Mouse (Mus musculus): ENCODE measurements around the gene Pgap3. TPM values are rescaled to one million over a fixed set of nuclear protein-coding genes. Genes with fewer than 3 reads are reported as not detected.
A peak's percentile ranks its signal among the peaks of the same experiment; 100 is the strongest.

The Pgap3 gene
- polyA plus RNA-seq, 1 experiment from 2014 or later: 9.2 TPM

- no peak for ATAC-seq (replicated peaks; ENCODE audit: low FRiP score)
- Histone ChIP-seq H3K4me1 (replicated peaks; ENCODE audit: control insufficient read depth, insufficient read depth, low read length) (no peaks in the 10 kb centered on the region; the same call in 1 of the 2 replicates), H3K27ac (ENCODE audit: low read depth, low read length) (no peak overlapping the region), H3K9ac (ENCODE audit: low read length) (no peak overlapping the region), H3K4me3 (ENCODE audit: low read depth, low read length) (no peak overlapping the region), H3K27me3 (ENCODE audit: control insufficient read depth, insufficient read depth, low read length) (peaks cover 17% of the 10 kb centered on the region), H3K4me2 (ENCODE audit: low read depth, low read length, severe bottlenecking) (no peak overlapping the region), H3K9me3 (ENCODE audit: control insufficient read depth, low read length) (no peaks in the 10 kb centered on the region), H3K36me3 (ENCODE audit: control insufficient read depth, insufficient read depth, low read length) (no peaks in the 10 kb centered on the region)
- 97% methylated on average over 1 of the region's 1 CpGs for WGBS
- DNase-seq (ENCODE audit: low spot score): no peak
These were observed 43.4 kb upstream of the Pgap3 start for GRCm38 (mm10) chr11:98443688-98444087.

- no peak within 1 kb of the TSS for H3K27ac ChIP-seq (ENCODE audit: low read depth, low read length)
- 2% methylated on average over 42 of the region's 43 CpGs for WGBS
These were observed 38.3 kb upstream of the Pgap3 start, which contains the start of gene Mien1 for GRCm38 (mm10) chr11:98438331-98439158. TSS of gene Mien1 (minus strand) at chr11:98438991.

DNA sequence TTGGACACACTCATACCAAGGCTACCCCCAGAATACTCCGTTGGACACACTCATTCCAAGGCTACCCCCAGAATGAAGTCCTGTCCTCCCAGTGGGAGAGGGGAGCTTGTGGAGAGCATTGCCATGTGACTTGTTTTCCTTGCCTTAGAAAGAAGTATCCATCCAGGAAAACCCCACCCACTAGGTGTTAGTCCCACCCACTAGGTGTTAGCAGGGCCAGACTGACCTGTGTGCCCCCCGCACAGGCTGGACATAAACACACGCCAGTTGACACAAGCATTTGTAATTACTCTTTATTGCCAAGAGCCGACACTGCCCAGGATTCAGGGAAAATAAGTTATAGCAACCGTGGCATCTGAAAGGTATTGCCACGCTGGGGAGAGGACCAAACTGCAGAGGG, 37.2 kb upstream of the Pgap3 start:
- no peaks in the 10 kb centered on the region for H3K4me1 ChIP-seq (replicated peaks; ENCODE audit: control insufficient read depth, insufficient read depth, low read length)
- ATAC-seq (replicated peaks; ENCODE audit: low FRiP score): no peak
- no peak overlapping the region for H3K4me3 ChIP-seq (ENCODE audit: low read depth, low read length)
- no peaks in the 10 kb centered on the region for H3K9me3 ChIP-seq (ENCODE audit: control insufficient read depth, low read length)
- no peaks in the 10 kb centered on the region for H3K27me3 ChIP-seq (ENCODE audit: control insufficient read depth, insufficient read depth, low read length)
- WGBS: 85% methylated on average over 6 of the region's 6 CpGs
- H3K36me3 ChIP-seq (ENCODE audit: control insufficient read depth, insufficient read depth, low read length): no peaks in the 10 kb centered on the region; the same call in 1 of the 2 replicates
- H3K9ac ChIP-seq (ENCODE audit: low read length): no peak overlapping the region
- DNase-seq (ENCODE audit: low spot score): no peak
- no peak overlapping the region for H3K4me2 ChIP-seq (ENCODE audit: low read depth, low read length, severe bottlenecking)
- no peak overlapping the region for H3K27ac ChIP-seq (ENCODE audit: low read depth, low read length)

More at GRCm38 (mm10) chr11:98438331-98439158, 38.3 kb upstream of the Pgap3 start, which contains the start of gene Mien1:
- H3K4me2 ChIP-seq (ENCODE audit: low read depth, low read length, severe bottlenecking): peak within 1 kb of the TSS; percentile 67
- peak within 1 kb of the TSS; percentile 55 for H3K9ac ChIP-seq (ENCODE audit: low read length)
- no peaks in the 10 kb centered on the region for H3K9me3 ChIP-seq (ENCODE audit: control insufficient read depth, low read length)
- peak within 1 kb of the TSS; percentile 52 for H3K4me3 ChIP-seq (ENCODE audit: low read depth, low read length)
- no peaks in the 10 kb centered on the region for H3K36me3 ChIP-seq (ENCODE audit: control insufficient read depth, insufficient read depth, low read length)
- H3K27me3 ChIP-seq (ENCODE audit: control insufficient read depth, insufficient read depth, low read length): no peaks in the 10 kb centered on the region
- H3K4me1 ChIP-seq (replicated peaks; ENCODE audit: control insufficient read depth, insufficient read depth, low read length): no peaks in the 10 kb centered on the region
- ATAC-seq (replicated peaks; ENCODE audit: low FRiP score) (peak; percentile 92), DNase-seq (ENCODE audit: low spot score) (peak; percentile 99)

DNA sequence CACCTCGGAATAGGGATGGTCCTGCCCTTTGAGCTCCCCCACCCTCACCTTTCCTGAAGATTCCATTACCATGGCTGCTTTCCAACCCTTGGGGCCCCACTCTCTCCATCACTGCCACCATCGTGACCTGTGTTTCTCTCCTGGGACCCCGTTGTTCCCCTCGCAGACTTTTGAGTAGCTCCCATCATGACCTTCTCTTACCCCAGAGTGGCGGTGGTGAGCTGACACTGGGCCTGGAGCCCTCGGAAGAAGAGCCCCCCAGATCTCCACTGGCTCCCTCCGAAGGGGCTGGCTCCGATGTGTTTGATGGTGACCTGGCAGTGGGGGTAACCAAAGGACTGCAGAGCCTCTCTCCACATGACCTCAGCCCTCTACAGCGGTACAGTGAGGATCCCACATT, 35.4 kb upstream of the Pgap3 start:
- WGBS: 95% methylated on average over 9 of the region's 9 CpGs
- Histone ChIP-seq H3K27me3 (ENCODE audit: control insufficient read depth, insufficient read depth, low read length) (no peaks in the 10 kb centered on the region), H3K36me3 (ENCODE audit: control insufficient read depth, insufficient read depth, low read length) (no peaks in the 10 kb centered on the region; the same call in 1 of the 2 replicates), H3K4me2 (ENCODE audit: low read depth, low read length, severe bottlenecking) (no peak overlapping the region), H3K4me1 (replicated peaks; ENCODE audit: control insufficient read depth, insufficient read depth, low read length) (no peaks in the 10 kb centered on the region), H3K27ac (ENCODE audit: low read depth, low read length) (no peak overlapping the region), H3K4me3 (ENCODE audit: low read depth, low read length) (no peak overlapping the region), H3K9me3 (ENCODE audit: control insufficient read depth, low read length) (no peaks in the 10 kb centered on the region), H3K9ac (ENCODE audit: low read length) (no peak overlapping the region)
- no peak for ATAC-seq (replicated peaks; ENCODE audit: low FRiP score)
- no peak for DNase-seq (ENCODE audit: low spot score)

DNA sequence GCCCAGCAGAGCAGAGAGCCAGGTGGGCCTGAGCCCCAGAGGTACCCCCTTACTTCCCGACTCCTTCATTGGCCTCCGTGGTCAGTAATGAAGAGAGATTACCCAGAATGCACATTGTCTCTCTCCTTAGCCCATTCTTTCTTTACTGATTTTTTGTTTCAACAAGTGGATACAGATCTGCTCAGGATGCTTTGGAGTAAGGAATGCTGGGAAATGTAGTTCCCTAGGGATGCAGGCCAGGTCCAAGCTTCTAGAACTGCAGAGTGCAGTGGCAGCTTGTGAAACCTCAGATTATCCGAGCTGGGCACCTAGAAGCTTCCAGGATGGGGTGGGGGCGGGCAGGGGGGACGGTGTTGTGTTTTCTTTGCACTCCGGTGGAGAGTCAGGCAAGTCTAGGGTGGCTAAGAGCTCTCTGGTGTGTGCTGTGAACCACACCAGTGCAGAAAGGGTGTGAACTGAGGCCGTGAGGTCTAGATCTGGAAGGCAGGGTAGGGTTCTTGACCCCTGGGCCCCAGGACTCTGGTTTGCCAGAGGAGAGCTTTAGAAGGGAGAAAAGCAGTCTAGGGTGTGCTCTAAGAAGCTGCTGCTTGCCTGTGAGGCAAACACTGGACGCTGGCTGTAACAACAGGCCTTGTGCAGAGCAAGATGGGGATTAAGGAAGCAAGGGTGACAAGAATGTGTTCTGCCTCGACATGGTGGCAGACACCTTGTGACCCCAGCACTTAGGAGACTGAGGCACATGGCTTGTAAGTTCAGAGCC, 31.6 kb upstream of the Pgap3 start:
- WGBS: 79% methylated on average over 9 of the region's 9 CpGs
- no peaks in the 10 kb centered on the region for H3K4me1 ChIP-seq (replicated peaks; ENCODE audit: control insufficient read depth, insufficient read depth, low read length)
- no peak for ATAC-seq (replicated peaks; ENCODE audit: low FRiP score)
- no peak for DNase-seq (ENCODE audit: low spot score)
- no peaks in the 10 kb centered on the region for H3K9me3 ChIP-seq (ENCODE audit: control insufficient read depth, low read length)
- H3K4me3 ChIP-seq (ENCODE audit: low read depth, low read length): no peak overlapping the region
- no peak overlapping the region for H3K9ac ChIP-seq (ENCODE audit: low read length)
- H3K27ac ChIP-seq (ENCODE audit: low read depth, low read length): no peak overlapping the region
- no peak overlapping the region for H3K4me2 ChIP-seq (ENCODE audit: low read depth, low read length, severe bottlenecking)
- no peaks in the 10 kb centered on the region; the same call in 1 of the 2 replicates for H3K36me3 ChIP-seq (ENCODE audit: control insufficient read depth, insufficient read depth, low read length)
- no peaks in the 10 kb centered on the region for H3K27me3 ChIP-seq (ENCODE audit: control insufficient read depth, insufficient read depth, low read length)

DNA sequence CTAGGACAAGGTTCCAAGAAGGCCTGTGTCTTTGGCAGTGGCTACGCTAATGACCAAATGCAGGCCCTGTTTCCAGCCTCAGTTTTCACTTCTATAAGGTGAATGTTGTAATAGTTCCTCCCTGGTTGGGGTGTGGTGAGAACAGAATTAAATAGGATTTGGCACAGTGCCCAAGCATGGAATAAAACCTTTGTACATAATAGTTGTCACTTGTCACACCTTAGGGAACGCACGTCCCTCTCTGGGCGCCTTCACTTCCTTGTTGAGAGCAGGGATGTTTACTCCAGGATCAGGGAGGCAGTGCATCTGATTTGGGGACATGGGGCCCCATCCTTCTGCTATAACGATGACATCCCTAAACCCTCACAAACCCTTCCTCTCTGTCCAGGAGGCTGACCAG, 28.1 kb upstream of the Pgap3 start:
- no peak overlapping the region for H3K9ac ChIP-seq (ENCODE audit: low read length)
- H3K4me2 ChIP-seq (ENCODE audit: low read depth, low read length, severe bottlenecking): no peak overlapping the region
- no peaks in the 10 kb centered on the region; the same call in 1 of the 2 replicates for H3K36me3 ChIP-seq (ENCODE audit: control insufficient read depth, insufficient read depth, low read length)
- DNase-seq (ENCODE audit: low spot score) (no peak), ATAC-seq (replicated peaks; ENCODE audit: low FRiP score) (no peak)
- no peak overlapping the region for H3K27ac ChIP-seq (ENCODE audit: low read depth, low read length)
- whole genome bisulfite sequencing: 89% methylated on average over 5 of the region's 5 CpGs
- H3K4me1 ChIP-seq (replicated peaks; ENCODE audit: control insufficient read depth, insufficient read depth, low read length): no peaks in the 10 kb centered on the region
- H3K27me3 ChIP-seq (ENCODE audit: control insufficient read depth, insufficient read depth, low read length): no peaks in the 10 kb centered on the region
- no peaks in the 10 kb centered on the region for H3K9me3 ChIP-seq (ENCODE audit: control insufficient read depth, low read length)
- no peak overlapping the region for H3K4me3 ChIP-seq (ENCODE audit: low read depth, low read length)

GRCm38 (mm10) chr11:98426592-98426991, 26.3 kb upstream of the Pgap3 start:
- 89% methylated on average over 7 of the region's 7 CpGs for WGBS
- ATAC-seq (replicated peaks; ENCODE audit: low FRiP score) (no peak), DNase-seq (ENCODE audit: low spot score) (no peak)
- no peak overlapping the region for H3K9ac ChIP-seq (ENCODE audit: low read length)
- H3K4me3 ChIP-seq (ENCODE audit: low read depth, low read length): no peak overlapping the region
- no peaks in the 10 kb centered on the region for H3K4me1 ChIP-seq (replicated peaks; ENCODE audit: control insufficient read depth, insufficient read depth, low read length)
- no peaks in the 10 kb centered on the region for H3K27me3 ChIP-seq (ENCODE audit: control insufficient read depth, insufficient read depth, low read length)
- no peaks in the 10 kb centered on the region for H3K9me3 ChIP-seq (ENCODE audit: control insufficient read depth, low read length)
- no peaks in the 10 kb centered on the region; the same call in 1 of the 2 replicates for H3K36me3 ChIP-seq (ENCODE audit: control insufficient read depth, insufficient read depth, low read length)
- no peak overlapping the region for H3K27ac ChIP-seq (ENCODE audit: low read depth, low read length)
- H3K4me2 ChIP-seq (ENCODE audit: low read depth, low read length, severe bottlenecking): no peak overlapping the region

DNA sequence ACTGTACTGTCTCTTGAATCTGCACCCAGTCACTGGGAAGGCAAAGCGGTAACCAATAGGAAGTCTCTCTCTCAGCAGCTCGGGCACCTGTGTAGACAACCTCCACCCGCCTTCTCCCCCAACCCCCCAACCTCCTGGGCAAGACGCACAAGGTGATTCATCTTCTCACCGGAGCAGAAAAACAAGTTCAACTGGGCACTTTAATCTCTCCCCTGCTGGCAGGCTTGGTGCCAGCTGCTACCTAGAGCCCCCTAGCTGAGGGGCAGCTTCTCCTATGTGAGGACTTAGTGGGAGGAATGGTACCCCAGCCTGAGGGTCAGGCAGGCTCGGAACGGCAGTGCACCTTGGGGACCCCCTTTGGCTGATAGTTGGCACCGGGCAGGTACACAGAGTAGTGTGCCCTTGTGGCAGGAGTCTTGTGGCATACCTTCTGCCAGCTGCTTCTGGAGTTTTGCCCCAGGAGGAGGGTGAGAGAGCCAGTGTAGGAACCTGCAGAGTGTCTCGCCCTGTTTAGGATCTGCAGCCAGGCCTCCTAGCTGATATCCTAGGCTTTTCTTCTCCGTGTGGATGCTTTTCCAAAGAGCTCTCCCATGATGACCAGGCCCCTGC, 18.8 kb upstream of the Pgap3 start:
- H3K4me2 ChIP-seq (ENCODE audit: low read depth, low read length, severe bottlenecking): no peak overlapping the region
- H3K9ac ChIP-seq (ENCODE audit: low read length): no peak overlapping the region
- ATAC-seq (replicated peaks; ENCODE audit: low FRiP score): no peak
- H3K36me3 ChIP-seq (ENCODE audit: control insufficient read depth, insufficient read depth, low read length): no peaks in the 10 kb centered on the region
- 83% methylated on average over 10 of the region's 10 CpGs for WGBS
- H3K4me3 ChIP-seq (ENCODE audit: low read depth, low read length): no peak overlapping the region
- H3K9me3 ChIP-seq (ENCODE audit: control insufficient read depth, low read length): no peaks in the 10 kb centered on the region
- no peak for DNase-seq (ENCODE audit: low spot score)
- H3K4me1 ChIP-seq (replicated peaks; ENCODE audit: control insufficient read depth, insufficient read depth, low read length): no peaks in the 10 kb centered on the region
- no peaks in the 10 kb centered on the region for H3K27me3 ChIP-seq (ENCODE audit: control insufficient read depth, insufficient read depth, low read length)
- H3K27ac ChIP-seq (ENCODE audit: low read depth, low read length): no peak overlapping the region
